Mouse (Mus musculus) lung, postnatal 10 days (tissue): Measurements from ENCODE around the gene Akap9.
"Not testable (repeated sequence)": the region's sequence is repeated elsewhere in the genome, so short reads cannot be mapped to it uniquely, and the experiment has no call there.

Experiments
- DNase-seq: peaks from one replicate; pipeline ENCODE4 v3.0.0; 2021

Akap9 gene

GRCm38 (mm10) chr5:3973764-3974163 lies 45.9 kb downstream of the Akap9 start:
- no peak for DNase-seq

DNA sequence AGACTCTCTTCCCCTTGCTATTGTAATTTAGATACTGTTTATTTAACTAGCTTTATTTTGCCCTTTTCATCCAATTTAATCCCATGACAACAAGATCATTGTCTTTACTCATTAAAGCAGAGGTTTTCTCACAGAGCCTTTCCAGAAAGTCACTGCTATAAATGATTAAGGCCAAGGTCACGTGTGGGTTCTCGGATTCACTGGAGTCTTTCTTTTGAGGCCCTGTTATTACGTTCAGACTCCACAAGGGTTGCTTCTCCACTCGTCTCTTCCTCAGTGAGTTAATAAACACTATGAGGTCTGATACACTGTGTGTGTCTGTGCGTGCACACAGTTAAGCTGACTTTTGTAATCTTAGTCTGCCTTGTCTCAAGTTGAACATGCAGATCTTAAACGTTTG lies 47.0 kb downstream of the Akap9 start:
- no peak for DNase-seq

DNA sequence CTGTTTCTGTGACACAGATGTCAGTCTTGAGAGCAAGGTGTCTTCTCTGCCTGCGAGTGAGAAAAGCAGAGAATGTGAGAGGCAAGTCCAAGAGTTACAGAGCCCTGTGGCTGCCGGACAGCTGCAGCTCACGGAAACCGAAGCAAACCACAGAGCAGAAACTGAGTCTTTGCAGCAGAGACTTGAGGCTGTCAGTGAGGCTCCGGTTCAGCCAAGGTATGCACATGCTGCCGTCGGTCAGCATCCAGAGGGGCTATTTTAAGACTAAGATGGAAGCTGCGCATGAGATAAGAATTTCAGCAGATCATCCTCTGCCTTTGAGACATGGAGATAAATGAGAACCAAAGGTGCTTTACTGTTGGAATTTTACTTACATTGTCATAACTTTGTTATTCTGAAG lies 48.3 kb downstream of the Akap9 start:
- no peak for DNase-seq

DNA sequence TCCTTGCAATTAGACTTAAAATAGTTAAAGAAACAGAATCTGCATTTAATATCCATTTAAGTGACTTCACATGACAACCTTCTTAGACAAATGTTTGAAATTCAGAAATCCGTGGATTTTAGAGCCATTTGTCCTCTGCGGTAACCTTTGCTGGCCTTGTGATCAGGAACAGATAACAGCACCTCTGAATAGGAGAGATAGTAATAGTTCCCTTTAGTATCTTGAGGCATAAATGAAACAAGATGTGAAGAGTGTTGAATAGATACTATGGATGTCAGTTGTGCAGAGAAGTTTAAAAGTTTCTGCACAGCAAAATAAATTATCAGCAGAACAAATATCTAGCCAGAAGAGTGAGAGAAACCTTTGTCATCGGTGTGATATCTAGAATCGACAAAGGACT lies 50.0 kb downstream of the Akap9 start:
- DNase-seq: no peak

GRCm38 (mm10) chr5:3989608-3990007 lies 61.8 kb downstream of the Akap9 start:
- DNase-seq: no peak

- DNase-seq: no peak
Measured at GRCm38 (mm10) chr5:3990499-3990898, 62.6 kb downstream of the Akap9 start.

GRCm38 (mm10) chr5:4004531-4005469 lies 76.9 kb downstream of the Akap9 start:
- no peak for DNase-seq

GRCm38 (mm10) chr5:4006606-4007005 lies 78.8 kb downstream of the Akap9 start:
- DNase-seq: no peak

DNA sequence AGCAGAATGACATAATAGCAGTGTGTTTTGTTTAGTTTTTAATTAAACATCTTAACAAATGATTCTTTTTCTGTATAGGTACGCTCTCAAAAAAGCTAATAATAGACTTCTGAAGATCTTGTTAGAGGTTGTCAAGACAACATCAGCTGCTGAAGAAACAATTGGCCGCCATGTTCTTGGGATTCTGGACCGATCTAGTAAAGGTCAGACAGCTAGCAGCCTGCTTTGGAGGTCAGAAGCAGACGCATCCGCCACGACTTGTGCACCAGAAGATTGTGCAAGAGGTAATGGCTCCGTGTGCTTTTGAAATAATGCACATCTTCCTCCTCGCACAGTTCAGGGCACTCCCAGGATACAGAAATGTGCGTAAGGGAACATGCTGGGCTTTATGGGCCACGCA lies 80.4 kb downstream of the Akap9 start:
- DNase-seq: no peak

GRCm38 (mm10) chr5:4009540-4009939 lies 81.7 kb downstream of the Akap9 start:
- no peak for DNase-seq

GRCm38 (mm10) chr5:4017646-4018045 lies 89.8 kb downstream of the Akap9 start:
- not testable (repeated sequence) for DNase-seq

- DNase-seq: no peak
Measured at GRCm38 (mm10) chr5:4019377-4019776, 91.5 kb downstream of the Akap9 start.

- no peak for DNase-seq
Measured at GRCm38 (mm10) chr5:4020018-4020417, 92.2 kb downstream of the Akap9 start.

DNA sequence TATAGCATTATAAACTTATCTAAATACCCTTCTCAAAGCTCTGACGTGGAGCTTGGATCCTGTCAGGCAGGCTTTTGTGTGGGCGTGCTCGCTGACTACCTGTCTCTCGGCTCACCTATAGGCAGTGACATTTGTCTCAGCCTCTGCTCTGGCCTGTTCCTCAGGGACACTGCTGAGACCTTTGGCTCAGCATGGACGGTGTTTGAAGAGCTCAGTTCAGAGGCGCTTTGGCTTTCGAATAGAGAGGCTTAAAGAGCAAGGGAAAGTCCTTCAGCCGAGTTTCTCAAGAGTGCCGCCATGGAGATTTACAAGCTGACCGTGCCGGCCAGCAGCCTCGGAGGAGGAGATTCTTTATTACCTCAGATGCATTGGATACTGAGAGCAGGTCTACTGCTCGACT lies 95.3 kb downstream of the Akap9 start:
- no peak for DNase-seq

DNA sequence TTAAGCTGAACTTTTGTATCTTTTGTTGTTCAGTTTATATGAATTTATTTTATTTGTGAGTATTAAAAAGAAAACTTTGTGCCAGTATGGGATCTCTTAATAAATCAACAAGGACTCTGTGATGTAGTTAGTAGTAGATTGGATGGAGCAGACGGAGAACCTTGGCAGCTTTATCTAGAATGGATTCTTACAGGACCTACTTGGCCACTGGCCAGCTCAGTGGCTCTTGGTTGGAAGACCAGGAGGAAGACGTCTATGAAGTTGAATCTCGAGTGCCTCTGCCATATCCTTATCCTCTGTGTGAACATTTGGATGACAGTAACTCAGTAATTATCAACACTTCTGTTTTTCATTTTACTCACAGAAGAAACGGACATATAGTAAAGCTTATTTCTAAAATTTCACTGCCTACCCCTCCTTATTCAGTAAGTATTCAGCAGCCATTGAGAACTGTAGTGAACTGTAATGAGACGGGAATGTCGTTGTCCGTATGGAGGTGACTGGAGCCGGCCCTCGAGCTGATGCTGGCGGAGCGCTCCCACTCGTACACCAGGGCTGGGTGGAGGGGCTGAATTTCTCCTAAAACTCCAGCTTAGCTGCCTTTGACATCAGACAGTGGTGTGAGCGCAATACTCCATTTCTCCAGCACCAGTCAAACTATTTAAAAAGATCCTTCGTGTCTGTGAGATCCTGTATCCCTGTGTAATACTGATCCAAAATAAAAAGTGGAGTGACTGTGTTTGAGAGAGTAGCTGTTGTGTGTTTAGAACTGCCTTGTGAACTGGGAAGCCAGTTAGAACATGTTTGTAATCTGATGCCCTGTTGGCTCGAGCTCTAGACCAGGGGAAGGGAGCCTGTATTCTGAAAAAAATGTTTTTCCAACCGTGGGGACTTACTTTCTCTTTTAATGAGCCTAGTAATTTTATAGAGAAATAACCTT lies 96.2 kb downstream of the Akap9 start:
- DNase-seq: peak; percentile 47

- no peak for DNase-seq
Measured at GRCm38 (mm10) chr5:4024727-4025126, 96.9 kb downstream of the Akap9 start.

DNA sequence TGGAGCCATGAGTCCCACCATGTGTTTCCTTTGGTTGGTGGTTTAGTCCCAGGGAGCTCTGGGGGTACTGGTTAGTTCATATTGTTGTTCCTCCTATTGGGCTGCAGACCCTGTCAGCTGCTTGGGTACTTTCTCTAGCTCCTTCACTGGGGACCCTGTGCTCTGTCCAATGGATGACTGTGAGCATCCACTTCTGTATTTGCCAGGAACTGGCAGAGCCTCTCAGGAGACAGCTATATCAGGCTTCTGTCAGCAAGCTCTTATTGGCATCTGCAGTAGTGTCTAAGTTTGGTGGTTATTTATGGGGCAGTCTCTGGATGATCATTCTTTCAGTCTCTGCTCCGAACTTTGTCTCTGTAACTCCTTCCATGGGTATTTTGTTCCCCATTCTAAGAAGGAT lies 98.5 kb downstream of the Akap9 start:
- DNase-seq: not testable (repeated sequence)

GRCm38 (mm10) chr5:4028486-4029173 lies 100.8 kb downstream of the Akap9 start:
- no peak for DNase-seq

DNA sequence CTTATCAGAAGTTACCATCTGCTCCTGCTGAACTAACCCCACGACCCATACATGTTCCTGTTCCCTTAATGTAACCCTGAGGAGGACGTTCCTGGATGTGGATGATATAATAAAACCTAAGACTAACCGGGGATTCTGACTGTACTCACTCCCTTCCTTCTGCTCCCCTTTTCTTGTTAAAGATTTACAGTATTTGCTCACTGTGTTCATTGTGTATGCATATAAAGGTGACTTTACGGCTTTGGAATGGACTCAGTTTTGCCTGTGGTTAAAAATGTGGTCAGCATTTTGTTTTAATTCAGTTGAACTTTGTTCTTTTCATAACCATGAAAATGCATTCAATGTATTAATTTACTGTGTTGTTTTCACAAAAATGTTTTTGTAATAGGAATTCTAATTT lies 104.0 kb downstream of the Akap9 start:
- no peak for DNase-seq

- DNase-seq: no peak
Measured at GRCm38 (mm10) chr5:4036686-4037085, 108.8 kb downstream of the Akap9 start.

DNA sequence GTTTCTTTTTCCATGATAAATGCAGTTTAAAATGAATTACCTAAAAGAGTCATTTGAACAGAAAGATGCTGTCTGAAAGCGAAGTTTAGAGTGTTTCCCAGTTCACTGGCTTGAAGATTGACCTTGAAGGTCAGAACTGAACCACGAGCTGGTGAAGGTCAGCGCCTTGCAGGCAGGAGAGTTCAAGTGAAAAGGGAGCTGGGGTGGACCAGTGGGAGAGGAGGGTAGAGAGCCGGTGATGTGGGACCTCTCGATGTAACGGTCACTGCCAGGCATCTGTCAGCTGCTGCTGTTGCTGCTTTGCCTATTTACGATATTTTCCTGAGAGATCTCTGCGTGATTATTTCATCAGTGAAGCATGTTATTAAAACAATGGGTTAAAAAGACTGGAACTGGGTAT lies 111.5 kb downstream of the Akap9 start:
- no peak for DNase-seq

DNA sequence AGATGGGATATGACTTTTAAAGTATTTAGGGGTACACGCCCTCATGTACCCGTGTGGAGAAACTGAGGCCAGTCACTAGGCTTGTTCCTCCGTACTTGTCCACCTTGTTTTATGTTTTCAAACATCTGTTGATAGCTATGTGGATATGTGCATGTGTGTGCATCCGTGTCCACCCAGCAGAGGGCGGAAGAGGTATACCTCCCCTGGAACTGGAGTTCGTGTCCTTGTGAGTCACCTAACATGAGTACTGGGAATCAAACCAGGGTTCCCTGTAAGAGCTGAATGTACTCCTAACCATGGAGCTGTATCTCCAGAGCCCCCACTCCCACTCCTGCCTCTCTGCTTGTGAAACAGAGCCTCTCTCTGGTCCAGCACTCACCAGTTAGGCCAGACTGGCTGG lies 112.5 kb downstream of the Akap9 start:
- DNase-seq: peak; percentile 5

GRCm38 (mm10) chr5:4040922-4041321 lies 113.1 kb downstream of the Akap9 start:
- no peak for DNase-seq
